Mouse (Mus musculus) MEL (cell line): Measurements from ENCODE around the gene Rbm12.

Experiments
- CTCF ChIP-seq, 3 experiments: IDR thresholded peaks in 2 of 3; conservative IDR thresholded peaks in 1 of 3; 2 replicates each; pipeline ENCODE4 v1.5.1; 2011 to 2012; ENCODE audit warnings: low read length in 3 of 3, low read depth in 2 of 3, mild to moderate bottlenecking in 2 of 3, improper control_type of control experiment in 1 of 3, inconsistent platforms in 1 of 3, mixed read lengths in 1 of 3, moderate library complexity in 1 of 3; ENCODE audit not compliant: control insufficient read depth in 1 of 3, insufficient read depth in 1 of 3, poor library complexity in 1 of 3, severe bottlenecking in 1 of 3
- EP300 ChIP-seq, 2 experiments: IDR thresholded peaks; 2 replicates each; pipeline ENCODE4 v1.6.1; 2011; ENCODE audit warnings: improper control_type of control experiment in 2 of 2, low read length in 2 of 2, low read depth in 1 of 2, mild to moderate bottlenecking in 1 of 2
- MAFK ChIP-seq: IDR thresholded peaks from 2 replicates; pipeline ENCODE4 v1.6.1; 2011; ENCODE audit warnings: low read depth, mild to moderate bottlenecking, low read length, improper control_type of control experiment, borderline replicate concordance
- NELFE ChIP-seq: IDR thresholded peaks from 2 replicates; pipeline ENCODE4 v1.6.1; 2011; ENCODE audit warnings: low read depth, low read length, improper control_type of control experiment

DNA sequence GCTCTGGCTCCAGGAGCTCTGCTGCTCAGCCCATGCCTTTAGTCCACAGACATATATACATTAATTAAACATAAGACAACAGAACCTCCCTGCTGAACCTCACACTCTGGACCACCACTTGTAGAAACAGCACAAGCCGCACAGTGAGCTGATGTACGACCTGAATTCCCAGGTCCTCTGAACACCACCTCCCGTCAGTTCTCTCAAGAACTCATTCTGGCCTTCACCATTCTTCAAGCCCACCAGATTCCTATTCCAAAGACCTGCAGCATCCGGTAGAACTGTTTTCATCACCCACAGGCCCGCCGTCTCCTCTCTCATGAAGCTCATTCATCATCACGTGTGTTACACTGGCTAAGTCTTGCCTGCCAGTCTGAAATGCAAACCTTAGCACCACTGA, 31.4 kb downstream of the Rbm12 start:
- TF ChIP-seq MAFK: no peak
- no peak for TF ChIP-seq CTCF (IDR thresholded peaks at IDR 0.05 in 2 of 3, conservative IDR thresholded peaks at IDR 0.05 in 1 of 3; ENCODE audit: control insufficient read depth in 1 of 3, insufficient read depth in 1 of 3, low read depth in 2 of 3, low read length in 3 of 3, poor library complexity in 1 of 3, severe bottlenecking in 1 of 3)
- no peak for TF ChIP-seq NELFE
- TF ChIP-seq EP300 (IDR thresholded peaks at IDR 0.05; ENCODE audit: low read depth in 1 of 2, low read length in 2 of 2): no peak
